Comparison of ENCODE assay signal across 10 mouse cellular contexts in the genomic region with DNA sequence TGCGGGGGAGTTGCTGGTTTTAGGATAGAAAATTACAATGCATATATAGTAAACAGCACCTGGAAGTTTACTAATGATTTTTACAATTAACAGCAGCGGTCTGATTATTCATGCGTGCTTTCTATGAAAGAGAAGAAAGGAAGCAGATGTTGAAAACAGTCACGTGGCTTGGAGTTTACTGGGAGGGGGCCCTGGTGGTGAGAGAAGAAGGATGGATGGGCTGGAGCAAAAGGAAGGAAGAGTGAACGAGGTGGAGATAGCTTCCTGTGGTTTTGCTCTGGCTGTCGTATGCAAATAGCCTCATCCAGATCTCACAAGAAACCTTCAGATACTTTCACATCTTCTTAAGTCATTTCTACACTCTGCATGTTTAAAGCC.
A peak's percentile ranks its signal among the peaks of the same experiment; 100 is the strongest.
DNase-seq lines count a peak whose midpoint lies in the region; ATAC-seq lines count a peak whose summit lies in the region.
"Had no signal": no experiment of that assay in that cellular context is flagged by ENCODE, and none has a peak within 500 bp of the region (broad histone marks: within the 10 kb centered on the region; RNA-seq: fewer than 3 reads in every experiment).

No protein-coding gene starts in this region.

- no peak overlapping the region for H3K27ac ChIP-seq in heart, embryonic 15.5 days
- H3K27ac ChIP-seq in embryonic facial prominence, embryonic 10.5 days (replicated peaks): peak overlapping the region; percentile 40; the same call in 1 of the 2 replicates
- no peak overlapping the region; the same call in 1 of the 2 replicates for H3K27ac ChIP-seq in hindbrain, embryonic 14.5 days
- H3K27ac ChIP-seq in midbrain, embryonic 14.5 days (replicated peaks; ENCODE audit: low read depth, low read length): no peak overlapping the region
- H3K27ac ChIP-seq: liver, embryonic 14.5 days had no signal

- H3K9ac ChIP-seq in heart, embryonic 15.5 days: no peak overlapping the region
- peak overlapping the region; percentile 46; the same call in 1 of the 2 replicates for H3K9ac ChIP-seq in hindbrain, embryonic 14.5 days
- H3K9ac ChIP-seq in midbrain, embryonic 14.5 days (replicated peaks; ENCODE audit: low read length): peak overlapping the region; percentile 41; the same call in 1 of the 2 replicates
- H3K9ac ChIP-seq: liver, embryonic 14.5 days had no signal

- peak overlapping the region; percentile 28 for H3K4me3 ChIP-seq in heart, embryonic 15.5 days
- peak overlapping the region; percentile 46 for H3K4me3 ChIP-seq in embryonic facial prominence, embryonic 10.5 days
- peak overlapping the region; percentile 7 for H3K4me3 ChIP-seq in hindbrain, embryonic 14.5 days (replicated peaks; ENCODE audit: low read length)
- no peak overlapping the region for H3K4me3 ChIP-seq in midbrain, embryonic 14.5 days (replicated peaks; ENCODE audit: low read depth, low read length)

- H3K27me3 ChIP-seq in heart, embryonic 15.5 days: no peaks in the 10 kb centered on the region
- peaks cover 17% of the 10 kb centered on the region; the same call in 1 of the 2 replicates for H3K27me3 ChIP-seq in embryonic facial prominence, embryonic 10.5 days (replicated peaks; ENCODE audit: low read depth, poor library complexity, severe bottlenecking)
- no peaks in the 10 kb centered on the region for H3K27me3 ChIP-seq in hindbrain, embryonic 14.5 days (ENCODE audit: control insufficient read depth, insufficient read depth, low read length)
- H3K27me3 ChIP-seq in midbrain, embryonic 14.5 days (ENCODE audit: control insufficient read depth, insufficient read depth, low read length): no peaks in the 10 kb centered on the region

- H3K4me2 ChIP-seq in heart, embryonic 15.5 days: peak overlapping the region; percentile 59
- peak overlapping the region; percentile 50 for H3K4me2 ChIP-seq in hindbrain, embryonic 14.5 days (replicated peaks)
- peak overlapping the region; percentile 39 for H3K4me2 ChIP-seq in midbrain, embryonic 14.5 days (ENCODE audit: low read length)

- ATAC-seq in heart, embryonic 15.5 days (replicated peaks; ENCODE audit: insufficient number of reproducible peaks, insufficient read depth, low FRiP score, low read depth): no peak
- no peak for ATAC-seq in hindbrain, embryonic 14.5 days (ENCODE audit: low FRiP score)
- ATAC-seq in midbrain, embryonic 14.5 days (ENCODE audit: low FRiP score, low TSS enrichment): no peak
- no peak for ATAC-seq in activated CD4-positive, CD25-positive, alpha-beta regulatory T cell, adult 4 months

- 29% methylated on average over 6 of the region's 6 CpGs for WGBS in heart, embryonic 15.5 days
- WGBS in embryonic facial prominence, embryonic 10.5 days: 17% methylated on average over 6 of the region's 6 CpGs
- WGBS in hindbrain, embryonic 14.5 days: 7% methylated on average over 6 of the region's 6 CpGs
- WGBS in midbrain, embryonic 14.5 days: 6% methylated on average over 6 of the region's 6 CpGs

- H3K36me3 ChIP-seq in heart, embryonic 15.5 days: no peaks in the 10 kb centered on the region
- no peaks in the 10 kb centered on the region for H3K36me3 ChIP-seq in embryonic facial prominence, embryonic 10.5 days (replicated peaks)
- H3K36me3 ChIP-seq in hindbrain, embryonic 14.5 days (replicated peaks; ENCODE audit: control insufficient read depth, insufficient read depth): no peaks in the 10 kb centered on the region
- no peaks in the 10 kb centered on the region for H3K36me3 ChIP-seq in midbrain, embryonic 14.5 days (ENCODE audit: control insufficient read depth, insufficient read depth, low read length)

- intact Hi-C loops in gastrocnemius, postnatal 14 days (cut with DNase I; ENCODE audit: low total_unique reads): no loop called here

- peaks cover 8% of the 10 kb centered on the region for H3K4me1 ChIP-seq in heart, embryonic 15.5 days (replicated peaks)
- peaks cover 11% of the 10 kb centered on the region for H3K4me1 ChIP-seq in embryonic facial prominence, embryonic 10.5 days
- peaks cover 11% of the 10 kb centered on the region for H3K4me1 ChIP-seq in hindbrain, embryonic 14.5 days (replicated peaks; ENCODE audit: control insufficient read depth, insufficient read depth, low read length)
- peaks cover 10% of the 10 kb centered on the region for H3K4me1 ChIP-seq in midbrain, embryonic 14.5 days (ENCODE audit: control insufficient read depth, insufficient read depth, low read length)

- no peak for DNase-seq in heart, postnatal 4 days
- peak; percentile 10 for DNase-seq in embryonic facial prominence, embryonic 10.5 days (ENCODE audit: low spot score)
- peak; percentile 39 for DNase-seq in hindbrain, embryonic 14.5 days (ENCODE audit: low spot score)
- no peak for DNase-seq in midbrain, embryonic 14.5 days
- no peak for DNase-seq in gastrocnemius, postnatal 14 days
- no peak for DNase-seq in adipocyte (ENCODE audit: low spot score)
- DNase-seq: kidney, adult 8-10 months had no signal

- no peaks in the 10 kb centered on the region for H3K9me3 ChIP-seq in heart, embryonic 15.5 days (replicated peaks)
- no peaks in the 10 kb centered on the region for H3K9me3 ChIP-seq in embryonic facial prominence, embryonic 10.5 days
- H3K9me3 ChIP-seq in hindbrain, embryonic 14.5 days (ENCODE audit: control insufficient read depth, low read length): no peaks in the 10 kb centered on the region
- H3K9me3 ChIP-seq in midbrain, embryonic 14.5 days (ENCODE audit: control insufficient read depth, low read length): no peaks in the 10 kb centered on the region

Comparison
In these comparisons a context has a peak if more than half of its experiments do, and no peak if none do; other contexts are left out.
1. DNase-seq: peak in embryonic facial prominence, embryonic 10.5 days (single experiment) and hindbrain, embryonic 14.5 days (single experiment); none in heart, postnatal 4 days (single experiment), midbrain, embryonic 14.5 days (single experiment), gastrocnemius, postnatal 14 days (single experiment) and adipocyte (single experiment).
2. Peak in every context shown above with its lines, with median percentiles within 50 percentile points of each other: H3K4me2 ChIP-seq.